Mouse (Mus musculus): Measurements from ENCODE around the gene Gm973.
"Not testable (repeated sequence)": the region's sequence is repeated elsewhere in the genome, so short reads cannot be mapped to it uniquely, and the experiment has no call there.

Gm973 gene

GRCm38 (mm10) chr1:59629194-59629593 is 113.1 kb downstream of the Gm973 start:
- DNase-seq (ENCODE audit: low read depth, low spot score) = no peak

GRCm38 (mm10) chr1:59630356-59630755 is 114.3 kb downstream of the Gm973 start:
- not testable (repeated sequence) for DNase-seq (ENCODE audit: low read depth, low spot score)

GRCm38 (mm10) chr1:59631986-59632659 is 116.1 kb downstream of the Gm973 start:
- no peak for DNase-seq (ENCODE audit: low read depth, low spot score)

GRCm38 (mm10) chr1:59633056-59633455 is 117.0 kb downstream of the Gm973 start:
- DNase-seq (ENCODE audit: low read depth, low spot score) = no peak

GRCm38 (mm10) chr1:59636349-59636748 is 120.3 kb downstream of the Gm973 start:
- no peak for DNase-seq (ENCODE audit: low read depth, low spot score)

GRCm38 (mm10) chr1:59638371-59638770 is 122.3 kb downstream of the Gm973 start:
- DNase-seq (ENCODE audit: low read depth, low spot score) = no peak

- no peak for DNase-seq (ENCODE audit: low read depth, low spot score)
Observed at GRCm38 (mm10) chr1:59642488-59642887, 126.4 kb downstream of the Gm973 start.

GRCm38 (mm10) chr1:59646502-59646901 is 130.4 kb downstream of the Gm973 start:
- DNase-seq (ENCODE audit: low read depth, low spot score) = not testable (repeated sequence)

GRCm38 (mm10) chr1:59651201-59651819 is 135.2 kb downstream of the Gm973 start:
- DNase-seq (ENCODE audit: low read depth, low spot score) = no peak

- no peak for DNase-seq (ENCODE audit: low read depth, low spot score)
Observed at GRCm38 (mm10) chr1:59653243-59653911, 137.3 kb downstream of the Gm973 start.

GRCm38 (mm10) chr1:59656244-59657171 is 140.4 kb downstream of the Gm973 start:
- DNase-seq (ENCODE audit: low read depth, low spot score) = no peak

GRCm38 (mm10) chr1:59663456-59664135 is 147.5 kb downstream of the Gm973 start:
- DNase-seq (ENCODE audit: low read depth, low spot score) = no peak

GRCm38 (mm10) chr1:59668871-59669270 is 152.8 kb downstream of the Gm973 start:
- DNase-seq (ENCODE audit: low read depth, low spot score) = no peak

- DNase-seq (ENCODE audit: low read depth, low spot score) = no peak
Observed at GRCm38 (mm10) chr1:59669962-59670630, 154.0 kb downstream of the Gm973 start.

- peak; percentile 93 for DNase-seq (ENCODE audit: low read depth, low spot score)
Observed at GRCm38 (mm10) chr1:59670641-59671168, 154.6 kb downstream of the Gm973 start, which contains the start of gene Sumo1. Gene Sumo1, minus strand, starts transcription at chr1:59670834.

- no peak for DNase-seq (ENCODE audit: low read depth, low spot score)
Observed at GRCm38 (mm10) chr1:59673661-59674060, 157.6 kb downstream of the Gm973 start.

- DNase-seq (ENCODE audit: low read depth, low spot score) = no peak
Observed at GRCm38 (mm10) chr1:59683926-59684818, 168.1 kb downstream of the Gm973 start.

GRCm38 (mm10) chr1:59684819-59685755 is 169.0 kb downstream of the Gm973 start, which contains the start of gene Nop58:
Gene Nop58, plus strand, starts transcription at chr1:59684971.
- DNase-seq (ENCODE audit: low read depth, low spot score) = peak; percentile 96

All from retina, postnatal 7 days (tissue).